Mouse (Mus musculus) lung, postnatal 0 days (tissue): ENCODE results near the gene Schip1.

ENCODE experiments used
- CTCF ChIP-seq: IDR thresholded peaks from 2 replicates; pipeline ENCODE4 v1.5.1; 2016; ENCODE audit warnings: antibody characterized with exemption, mild to moderate bottlenecking
- EP300 ChIP-seq: IDR thresholded peaks from 2 replicates; pipeline ENCODE4 v1.6.1; 2016; ENCODE audit warnings: antibody characterized with exemption, mild to moderate bottlenecking, control low read depth

DNA sequence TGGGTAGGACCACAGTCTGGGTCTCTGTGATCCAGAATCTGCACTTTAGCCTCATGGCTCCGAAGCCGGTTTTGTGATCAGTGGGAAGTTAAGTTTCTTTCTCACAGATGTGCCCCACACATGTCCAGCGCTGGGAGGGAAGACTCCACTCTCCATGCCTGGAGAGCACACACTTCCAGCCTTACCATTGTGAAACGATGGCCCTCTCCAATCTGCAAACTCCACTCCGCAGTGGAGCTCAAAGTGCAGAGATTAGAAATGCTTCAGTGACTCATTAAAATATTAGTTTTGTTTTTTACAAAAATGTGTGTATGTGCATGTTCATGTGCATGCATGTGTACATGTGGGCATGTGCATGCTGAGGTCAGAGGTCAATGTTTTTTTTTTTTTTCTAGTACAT lies 454.0 kb downstream of the Schip1 start:
- TF ChIP-seq CTCF (no peak), EP300 (no peak)
